Mouse (Mus musculus) liver, embryonic 16.5 days (tissue): Measurements from ENCODE around the gene Krtap6-2. TPM values are rescaled to one million over a fixed set of nuclear protein-coding genes. Genes with fewer than 3 reads are reported as not detected.

ENCODE experiments used
- polyA plus RNA-seq: library from polyadenylated mRNA; unstranded; fragments of >200 nt; fragmentation: Nextera tagmentation; extraction: Ambion mirVana; gene quantifications from 2 replicates; pipeline ENCODE4 v1.2.1, GENCODE M21; 2015

The Krtap6-2 gene
- polyA plus RNA-seq, 1 experiment from 2014 or later = not detected

Other genes starting within 250 kb of the Krtap6-2 start
- gene 1110057P08Rik, start 245.4 kb downstream of the Krtap6-2 start, polyA plus RNA-seq = not detected in 2 replicates
- gene Krtap20-2, start 214.2 kb downstream of the Krtap6-2 start, polyA plus RNA-seq = not detected in 2 replicates
- gene Krtap21-1, start 16.2 kb downstream of the Krtap6-2 start, polyA plus RNA-seq = not detected in 2 replicates
- gene Krtap8-1, start 67.8 kb upstream of the Krtap6-2 start, polyA plus RNA-seq = not detected in 2 replicates
- gene Krtap7-1, start 88.2 kb upstream of the Krtap6-2 start, polyA plus RNA-seq = not detected in 2 replicates
- gene Krtap11-1, start 151.1 kb upstream of the Krtap6-2 start, polyA plus RNA-seq = not detected in 2 replicates